Mouse (Mus musculus) adrenal gland, adult 8-10 months (tissue): ENCODE results near the gene Med7. TPM values are rescaled to one million over a fixed set of nuclear protein-coding genes. Genes with fewer than 3 reads are reported as not detected.
"Not testable (repeated sequence)": the region's sequence is repeated elsewhere in the genome, so short reads cannot be mapped to it uniquely, and the experiment has no call there.

Experiments used
- DNase-seq: peaks from one replicate; pipeline ENCODE4 v3.0.0; 2022
- total RNA-seq, 4 experiments: library from RNA; stranded (reverse); gene quantifications; 2 replicates each; pipeline ENCODE4 v1.2.4; 2022

Med7 gene
- 10 to 100 TPM; 37.9 to 40.6 (median 39.0) TPM for total RNA-seq

DNA sequence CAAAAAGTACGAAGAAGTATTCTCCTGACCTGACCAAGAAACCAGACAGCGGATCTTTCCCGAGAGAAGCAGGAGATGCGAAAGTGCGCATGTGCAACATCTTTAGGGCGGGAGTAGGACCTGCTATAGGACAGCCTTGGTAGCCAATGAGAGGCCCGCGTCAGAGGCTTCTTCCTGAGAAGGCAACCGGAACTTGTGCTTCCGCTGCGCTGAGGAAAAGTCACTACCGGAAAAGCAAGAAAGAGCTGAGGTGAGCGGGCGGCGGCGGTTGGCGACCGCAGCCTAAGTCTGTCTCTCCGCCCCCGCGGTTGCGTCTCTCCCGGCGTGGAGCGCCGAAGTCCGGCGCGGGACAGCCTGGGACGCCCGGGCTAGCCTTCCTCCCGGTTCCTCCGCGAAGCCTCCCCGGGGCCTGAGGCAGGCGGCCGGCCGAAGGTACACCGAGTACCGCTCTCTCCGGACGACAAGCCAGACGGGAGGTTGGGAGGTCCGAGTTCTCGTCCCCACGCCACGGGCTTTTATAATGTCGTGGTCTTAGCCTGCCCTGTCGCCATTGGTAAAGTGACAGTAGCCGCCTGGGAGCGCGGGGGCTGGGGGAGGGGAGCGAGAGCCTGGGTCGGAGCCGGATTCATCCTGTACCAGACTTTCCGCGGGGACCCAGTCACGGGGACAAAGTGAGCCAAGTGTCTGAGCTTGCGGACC is at the start of gene Med7:
TSS of gene Med7 (plus strand) at position 166 of the 699 bp plus-strand sequence.
- peak; percentile 96 for DNase-seq

DNA sequence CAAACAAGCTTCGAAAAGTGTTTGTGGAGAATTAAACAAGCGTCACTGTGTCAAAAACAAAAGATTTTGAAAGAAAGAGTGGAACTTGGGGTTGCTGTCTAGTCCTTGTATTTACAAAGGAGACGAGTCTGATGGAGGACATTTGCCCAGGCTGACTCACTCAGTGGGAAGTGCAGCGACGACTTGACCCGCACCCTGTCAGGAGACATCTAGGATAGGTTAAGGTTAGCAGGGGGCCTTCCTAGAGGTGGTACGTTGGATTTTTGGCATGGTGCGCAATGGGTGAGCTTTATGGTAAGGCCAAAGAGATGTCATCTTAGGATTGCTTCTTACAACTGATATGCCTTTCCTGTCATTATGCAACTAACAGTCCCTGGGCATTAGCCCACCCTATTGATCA is 49.7 kb upstream of the Med7 start:
- no peak for DNase-seq

DNA sequence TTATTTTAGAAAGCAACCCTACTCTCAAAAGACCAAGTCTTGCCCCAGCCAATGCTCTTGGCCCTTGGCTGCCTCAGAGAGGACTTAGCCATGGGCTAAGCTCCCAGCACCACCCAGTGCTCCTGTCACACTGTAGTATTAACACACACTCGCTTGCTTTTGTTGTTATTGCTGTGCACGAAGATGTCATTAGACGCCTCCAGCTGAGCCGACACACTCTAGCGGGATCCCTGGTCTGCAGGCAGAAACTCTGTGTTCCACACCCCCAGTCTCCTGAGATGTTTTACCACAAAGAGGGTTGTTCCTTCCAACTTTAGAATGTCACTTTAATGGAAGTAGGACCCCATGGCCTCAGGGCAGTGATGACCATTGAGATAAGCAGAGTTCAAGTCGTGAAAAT is 48.3 kb upstream of the Med7 start:
- DNase-seq: no peak

DNA sequence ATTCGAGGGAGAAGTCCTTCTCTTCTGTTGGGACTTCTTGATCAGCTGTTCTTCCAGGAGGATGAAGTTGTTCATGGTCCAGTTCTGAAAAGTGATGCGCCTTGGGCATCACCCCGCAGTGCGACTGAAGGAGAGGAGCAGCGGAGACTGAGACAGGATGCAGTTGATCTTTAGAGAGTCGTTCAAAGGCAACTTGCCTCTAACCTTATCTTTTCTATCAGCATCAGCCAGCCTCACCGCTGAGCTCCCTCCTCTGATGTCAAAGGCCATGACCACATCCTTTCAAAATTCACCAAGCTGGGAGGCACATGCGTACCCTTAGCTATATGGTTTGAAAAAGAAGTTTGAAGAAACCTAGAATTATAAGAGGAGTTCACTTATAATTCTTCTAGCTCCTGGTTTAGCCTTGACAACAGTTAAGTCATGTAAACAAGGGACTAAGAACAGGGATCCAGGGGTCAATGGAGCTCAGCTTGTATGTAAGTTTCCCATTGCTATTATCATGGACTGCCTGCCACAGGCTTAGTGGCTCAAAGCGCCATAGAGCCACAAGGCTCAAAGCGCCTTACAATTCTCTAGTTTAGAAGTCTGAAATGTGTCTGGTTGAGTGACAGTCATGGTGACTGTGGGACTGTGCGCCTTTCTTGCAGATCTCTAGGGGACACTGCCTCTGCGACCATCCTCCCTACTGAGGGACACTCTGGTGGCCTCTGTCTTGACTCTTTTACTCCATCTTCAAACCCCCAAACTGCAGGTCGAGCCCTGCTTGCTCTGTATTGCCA is 47.2 kb upstream of the Med7 start, which contains the start of gene Itk:
TSS of gene Itk (minus strand) at position 180 of the 782 bp plus-strand sequence.
- no peak for DNase-seq

DNA sequence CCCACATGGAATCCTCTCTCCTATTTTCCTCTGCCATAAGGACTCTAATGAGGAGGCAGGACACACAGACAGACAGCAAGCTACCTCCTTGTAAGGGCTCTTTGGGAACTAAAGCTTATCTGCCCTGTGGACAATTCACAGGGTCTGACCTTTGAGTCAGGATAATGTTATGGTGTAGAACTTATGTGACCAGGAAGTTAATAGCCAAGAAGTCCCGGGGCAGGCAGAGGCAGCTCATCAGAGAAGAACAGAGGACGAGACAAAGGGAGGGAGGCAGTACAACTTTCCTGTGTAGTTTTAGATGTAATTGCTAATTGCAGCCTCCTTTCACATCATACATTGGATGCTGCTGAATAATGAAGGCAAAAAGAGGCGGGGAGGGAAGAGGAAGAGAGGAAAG is 46.1 kb upstream of the Med7 start:
- DNase-seq: no peak

DNA sequence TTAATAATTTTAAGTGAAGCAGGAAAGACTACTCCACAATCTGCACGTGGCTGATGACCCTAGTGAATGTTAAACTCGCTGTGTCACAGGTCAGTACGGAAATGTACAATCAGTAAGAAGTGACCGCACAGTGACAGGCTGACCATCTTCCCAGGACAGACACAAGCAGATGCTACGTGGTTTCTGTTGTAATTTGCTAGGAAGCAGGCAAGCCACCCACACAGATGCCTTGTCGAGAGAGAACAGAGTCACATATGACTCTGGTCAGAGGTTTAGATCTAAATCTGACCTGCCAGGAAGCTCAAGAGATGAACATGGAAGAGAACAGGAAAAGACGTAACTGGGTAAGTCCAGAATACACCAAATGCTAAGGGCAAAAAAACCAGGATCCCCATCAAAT is 43.8 kb upstream of the Med7 start:
- DNase-seq: no peak

DNA sequence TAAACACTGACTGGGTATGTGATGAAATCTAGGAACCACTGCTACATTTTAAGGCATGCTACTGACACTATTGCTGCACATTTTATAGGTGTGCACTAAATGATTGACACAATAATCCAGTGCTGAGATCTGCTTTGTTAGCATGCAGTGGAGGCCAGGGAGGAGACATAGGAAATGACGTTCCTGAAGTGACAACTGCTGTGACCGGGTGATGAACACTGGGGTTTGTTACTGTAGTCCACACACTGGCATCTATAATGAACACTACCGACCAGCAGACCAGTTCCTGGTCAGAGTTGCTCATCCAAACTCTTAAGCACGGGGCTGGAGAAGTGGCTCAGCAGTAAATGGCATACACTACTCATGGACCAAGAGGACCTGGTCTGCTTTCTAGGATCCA is 43.3 kb upstream of the Med7 start:
- DNase-seq: no peak

DNA sequence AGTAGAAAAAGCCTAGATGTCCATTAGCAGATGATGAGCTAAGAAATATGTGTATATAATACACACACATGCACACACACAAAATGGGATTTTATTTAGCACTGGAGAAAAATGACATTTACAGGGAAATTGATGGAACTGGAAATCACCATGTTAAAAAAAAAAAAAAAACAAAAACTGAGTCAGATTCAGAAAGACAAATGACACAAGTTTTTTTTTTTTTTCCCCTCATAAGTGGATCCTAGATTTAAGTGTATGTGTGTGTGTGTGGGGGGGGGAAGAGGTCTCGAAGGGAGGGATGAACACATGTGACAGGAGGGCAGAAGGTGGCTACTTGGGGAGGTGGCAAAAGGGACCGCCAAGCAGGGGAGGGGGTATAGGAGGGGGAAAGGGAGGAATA is 41.6 kb upstream of the Med7 start:
- DNase-seq: no peak

DNA sequence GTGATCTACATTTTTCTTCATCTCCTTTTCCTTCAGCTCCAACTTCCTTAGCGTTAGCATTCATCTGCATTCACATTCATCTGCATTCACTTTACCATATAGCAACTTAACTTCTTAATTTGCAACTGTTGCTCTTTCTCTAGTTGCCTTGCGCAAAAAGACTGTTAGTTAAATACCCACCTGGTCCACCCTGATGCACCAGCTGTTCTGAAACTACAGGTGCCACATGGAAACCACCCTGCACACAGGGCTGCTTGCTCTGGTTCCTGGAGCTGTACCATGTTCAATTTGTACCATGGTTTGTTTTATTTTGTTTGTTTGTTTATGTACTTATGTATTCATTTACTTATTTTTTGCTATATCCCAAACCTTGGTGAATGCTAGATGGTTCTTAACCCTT is 41.0 kb upstream of the Med7 start:
- DNase-seq: no peak

DNA sequence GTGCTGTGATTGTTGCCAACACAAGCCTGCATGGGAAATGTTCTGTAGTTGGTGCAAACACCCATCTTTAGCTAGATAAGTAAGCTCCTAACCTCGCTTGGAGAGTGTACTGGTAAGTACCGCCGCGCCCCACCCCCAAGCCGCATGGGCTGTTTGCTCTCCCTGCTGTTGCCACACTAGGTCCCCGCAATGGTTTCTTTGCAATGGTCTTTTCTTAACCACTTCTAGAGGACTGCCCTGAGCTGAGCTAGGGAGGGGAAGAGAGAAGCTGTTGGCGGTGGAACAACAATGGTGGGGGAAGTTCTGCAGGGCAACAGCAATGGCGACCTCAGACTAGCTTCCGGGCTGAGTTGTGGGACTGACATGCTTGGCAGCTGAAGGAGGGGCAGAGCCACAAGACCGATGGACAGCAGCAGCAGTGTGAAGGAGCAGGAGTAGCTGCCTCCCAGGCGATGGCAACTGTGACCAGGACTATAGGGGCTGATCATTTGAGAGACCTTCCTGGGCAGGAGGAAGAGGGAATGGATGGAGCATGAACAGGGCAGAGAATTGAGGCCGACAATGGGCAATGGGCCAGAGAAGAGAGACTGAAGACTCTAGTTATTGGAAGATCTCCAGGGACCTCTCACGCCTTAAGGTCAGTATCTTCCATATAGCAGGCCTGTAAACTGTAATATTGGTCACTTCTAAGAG is 40.4 kb upstream of the Med7 start, which contains the start of gene Fam71b:
TSS of gene Fam71b (plus strand) at position 393 of the 693 bp plus-strand sequence.
- DNase-seq: no peak

DNA sequence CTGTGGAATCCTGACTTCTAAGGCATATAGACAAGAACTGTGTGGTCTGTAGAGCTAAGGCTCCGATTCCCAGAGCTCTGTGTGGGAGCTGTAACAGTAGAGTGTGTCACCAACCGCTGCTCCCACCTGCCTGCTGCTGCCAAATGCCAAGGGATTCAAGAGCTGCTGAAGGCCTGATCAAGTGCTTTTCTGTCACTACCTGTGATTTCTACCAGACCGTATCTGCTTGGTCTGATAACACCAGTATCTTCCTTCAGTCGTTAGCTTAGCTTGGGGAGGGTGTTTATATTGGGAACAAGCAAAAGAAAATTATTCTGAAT is 39.9 kb upstream of the Med7 start:
- DNase-seq: no peak

DNA sequence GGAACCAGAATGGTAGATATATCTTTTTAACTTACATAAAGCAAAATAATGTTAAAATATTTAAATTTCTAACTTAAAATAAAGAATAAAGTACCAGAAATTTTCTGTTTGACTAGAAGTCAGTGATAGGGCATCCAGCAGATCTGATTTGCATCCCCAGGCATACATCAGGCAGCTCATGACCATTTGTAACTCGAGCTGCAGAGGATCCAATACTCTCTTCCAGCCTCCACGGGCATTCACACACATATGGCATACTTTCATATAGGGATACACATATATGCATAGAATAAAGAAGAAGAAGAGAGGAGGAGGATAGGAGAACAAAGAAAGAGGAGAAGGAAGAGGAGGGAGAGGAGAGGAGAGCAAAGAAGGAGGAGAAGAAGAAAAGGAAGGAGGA is 38.8 kb upstream of the Med7 start:
- no peak for DNase-seq

DNA sequence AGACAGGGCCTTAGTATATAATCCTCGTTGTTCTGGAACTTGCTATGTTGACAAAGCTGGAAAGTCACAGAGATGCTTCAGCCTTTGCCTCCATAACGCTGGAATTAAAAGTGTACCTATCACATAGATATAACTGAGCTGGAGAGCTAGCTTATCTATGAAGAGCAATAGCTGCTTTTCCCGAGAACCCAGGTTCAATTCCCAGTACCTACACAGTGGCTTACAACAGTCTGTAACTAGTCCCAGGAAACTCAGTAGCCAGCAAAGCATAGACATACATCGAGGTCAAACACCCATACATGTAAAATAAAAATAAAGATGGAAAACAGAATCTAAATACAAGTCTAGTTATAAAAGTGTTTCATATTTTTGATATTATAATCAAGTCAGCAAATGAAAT is 38.3 kb upstream of the Med7 start:
- no peak for DNase-seq

DNA sequence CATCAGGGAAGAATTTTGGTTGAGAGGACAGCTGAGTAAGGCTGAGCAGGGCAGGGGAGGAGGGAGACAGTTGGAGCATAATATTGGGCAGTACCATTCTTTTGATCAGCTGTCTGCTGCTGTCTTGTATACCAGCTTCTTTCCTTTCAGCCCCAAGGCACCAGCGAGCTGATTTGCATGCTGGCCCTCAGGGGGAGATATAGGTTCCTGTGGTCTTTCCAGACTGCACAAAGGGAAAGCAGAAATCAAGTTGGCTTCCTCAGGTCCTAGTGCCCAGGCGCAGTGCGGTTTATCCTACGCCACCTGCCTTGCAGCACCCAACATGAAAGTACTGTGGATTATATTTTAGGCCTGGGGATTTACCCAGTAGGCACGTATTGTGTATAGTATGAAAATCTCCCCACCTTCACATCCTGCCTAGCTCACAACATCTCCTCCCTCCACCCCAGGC is 37.8 kb upstream of the Med7 start:
- DNase-seq: no peak

DNA sequence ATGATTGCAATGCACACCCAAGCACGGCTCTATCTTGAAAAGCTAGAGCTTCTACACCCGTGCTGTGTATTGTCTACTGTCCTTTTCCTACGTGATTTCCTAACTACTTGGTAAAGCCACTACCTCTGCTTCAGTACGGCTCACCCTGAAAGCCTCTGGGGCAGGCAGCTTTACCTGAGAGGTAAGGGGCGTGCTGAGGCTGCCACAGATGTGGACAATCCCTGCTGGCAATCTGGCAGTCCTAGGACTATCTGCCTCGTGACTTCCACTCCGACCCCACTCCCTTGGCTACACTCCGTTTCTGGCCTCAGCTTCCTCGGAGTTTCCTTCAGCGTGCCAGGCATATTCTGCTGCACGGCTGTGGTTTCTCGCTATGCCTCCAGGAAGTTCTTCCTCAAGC is 35.2 kb upstream of the Med7 start:
- no peak for DNase-seq

DNA sequence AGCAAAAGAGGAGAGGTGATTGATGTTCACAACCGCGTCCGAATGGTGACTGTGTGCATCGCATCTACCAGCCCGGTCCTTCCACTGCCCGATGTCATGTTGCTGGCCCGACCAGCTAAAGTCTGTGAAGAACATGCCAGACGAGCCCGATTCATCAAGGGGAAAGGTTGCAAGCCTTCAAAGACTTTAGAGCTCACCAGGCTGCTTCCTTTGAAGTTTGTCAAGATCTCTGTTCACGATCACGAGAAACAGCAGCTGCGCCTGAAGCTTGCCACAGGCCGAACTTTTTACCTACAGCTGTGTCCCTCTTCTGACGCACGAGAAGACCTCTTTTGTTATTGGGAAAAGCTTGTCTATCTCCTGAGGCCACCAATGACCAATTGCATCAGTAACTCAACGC is 31.7 kb upstream of the Med7 start:
- no peak for DNase-seq

DNA sequence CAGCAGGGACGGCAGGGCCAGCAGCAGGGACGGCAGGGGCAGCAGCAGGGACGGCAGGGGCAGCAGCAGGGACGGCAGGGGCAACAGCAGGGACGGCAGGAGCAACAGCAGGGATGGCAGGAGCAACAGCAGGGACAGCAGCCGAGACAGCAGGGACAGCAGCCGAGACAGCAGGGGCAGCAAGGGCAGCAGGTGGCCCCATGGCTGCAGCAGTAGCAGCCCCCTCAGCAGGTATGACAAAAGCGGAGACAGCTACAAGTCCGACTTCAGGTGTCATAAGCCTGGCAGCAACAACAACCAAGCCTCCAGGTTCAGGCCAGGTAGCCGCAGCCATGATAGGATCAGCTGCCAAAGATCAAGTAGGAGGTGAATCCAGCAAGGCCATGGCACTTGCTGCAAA is 30.0 kb upstream of the Med7 start:
- no peak for DNase-seq

DNA sequence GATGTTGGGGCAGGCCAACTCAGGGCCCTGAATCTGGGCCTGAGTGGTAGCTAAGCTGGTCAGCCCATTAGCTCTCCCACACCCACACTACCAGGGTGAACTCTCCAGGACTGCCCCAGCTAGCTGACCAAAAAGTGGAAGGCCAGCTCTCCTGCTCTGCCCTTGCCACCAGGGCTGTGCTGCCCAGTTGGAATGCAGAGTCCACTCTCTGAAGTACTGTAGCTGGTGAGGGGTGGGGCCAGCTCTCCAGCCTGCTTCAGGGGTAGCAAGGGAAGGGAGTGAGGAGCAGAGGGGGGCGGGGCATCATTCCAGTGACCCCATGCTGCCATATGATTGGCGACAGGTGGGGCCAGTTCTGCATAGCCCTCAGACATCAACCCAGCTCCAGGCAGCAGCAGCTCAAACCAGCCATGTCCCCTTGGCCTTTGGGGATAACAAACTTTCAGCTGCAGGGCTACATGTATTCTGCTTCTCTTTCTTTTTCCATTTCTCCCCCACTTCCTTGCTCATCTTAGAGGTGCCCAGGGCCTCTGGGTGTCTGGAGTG is 26.6 kb upstream of the Med7 start:
- DNase-seq: no peak

DNA sequence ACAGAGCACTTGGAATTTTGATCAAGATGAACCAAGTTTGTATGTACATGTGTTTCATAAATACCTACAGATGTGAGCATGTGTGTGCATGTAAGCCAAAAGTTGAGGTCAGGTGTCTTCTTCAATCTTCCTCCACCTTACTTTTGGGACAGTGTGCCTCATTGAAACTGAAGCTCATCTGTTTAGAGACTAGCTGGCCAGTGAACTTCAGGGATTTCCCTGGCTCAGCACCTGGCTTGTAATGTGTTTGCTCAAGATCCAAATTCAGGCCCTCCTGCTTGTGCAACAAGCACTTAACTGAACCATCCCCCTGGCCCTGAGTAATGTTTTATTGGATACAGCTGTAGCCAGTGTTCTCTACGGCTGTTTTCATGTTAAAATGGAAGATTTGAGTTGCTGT is 18.3 kb upstream of the Med7 start:
- no peak for DNase-seq

DNA sequence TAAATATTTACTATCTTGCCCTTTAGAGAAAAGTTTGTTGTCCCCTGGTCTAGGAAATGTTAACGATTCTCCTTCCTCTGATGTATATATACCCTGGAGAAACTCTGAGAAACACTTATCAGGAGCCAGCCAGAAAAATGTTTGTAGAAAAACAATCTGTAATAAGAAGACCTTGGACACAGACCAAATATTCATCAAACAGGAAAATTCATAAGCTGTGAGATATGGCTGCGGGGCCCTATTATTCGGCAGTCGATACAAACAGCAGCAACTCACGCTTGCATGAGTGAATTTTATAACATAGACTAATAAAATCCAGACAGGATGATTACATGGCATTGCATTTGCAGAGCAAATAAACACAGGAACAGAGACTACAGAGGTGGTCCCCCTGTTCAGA is 17.9 kb upstream of the Med7 start:
- DNase-seq: no peak

DNA sequence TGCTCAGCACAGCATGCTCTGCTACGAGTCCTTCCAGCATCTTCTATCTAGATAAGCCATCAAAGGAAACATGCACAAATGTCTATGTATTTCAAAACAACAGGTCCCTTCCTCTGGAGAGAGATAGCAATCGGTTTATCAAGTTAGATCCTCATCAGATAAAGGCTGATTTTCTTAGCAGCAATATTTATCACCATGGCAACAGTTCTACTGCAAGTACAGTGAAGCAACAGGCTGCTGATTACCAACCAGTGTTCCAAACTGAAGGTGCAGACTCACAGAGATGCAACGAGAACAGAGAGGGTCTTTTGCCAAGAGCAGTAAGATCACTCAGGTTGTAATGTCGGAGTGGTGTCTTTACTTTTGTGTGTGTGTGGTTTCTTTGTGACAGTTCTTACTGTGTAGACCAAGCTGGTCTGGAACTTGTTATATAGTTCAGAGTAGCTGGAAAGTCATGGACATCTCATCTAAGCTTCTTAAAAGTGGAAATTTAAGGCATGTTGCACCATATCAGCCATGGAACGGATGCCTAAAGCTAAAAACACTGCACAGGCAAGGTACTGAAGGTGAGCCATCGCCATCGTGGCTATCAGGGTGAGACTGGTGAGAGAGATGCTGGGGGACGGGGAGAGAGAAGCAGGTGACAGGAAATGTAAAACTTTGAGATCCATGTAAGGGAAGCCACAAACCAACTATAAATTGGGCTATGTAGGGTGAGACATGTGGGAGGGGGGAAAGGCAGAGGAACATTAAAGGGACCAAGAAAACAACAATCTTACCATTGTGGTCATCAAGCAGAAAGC is 15.4 kb upstream of the Med7 start:
- DNase-seq: no peak

DNA sequence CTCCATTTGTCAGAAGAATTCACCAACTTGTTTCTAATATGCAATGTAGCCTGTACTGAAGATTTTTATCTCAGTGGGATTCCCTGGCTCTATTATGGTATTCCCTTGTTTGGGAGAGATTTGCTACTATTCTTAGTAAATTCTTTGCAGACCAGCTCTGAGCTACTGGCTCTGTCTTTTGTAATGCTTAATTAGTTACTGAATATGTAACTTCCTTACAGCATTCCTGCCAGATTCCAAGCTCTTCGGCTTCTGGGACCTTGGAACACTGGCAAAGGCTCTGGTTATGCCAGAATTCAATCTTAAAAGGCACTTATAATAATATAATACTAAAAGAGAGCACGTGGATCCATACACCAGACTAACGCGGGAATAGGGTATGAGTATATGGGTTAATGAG is 8.6 kb upstream of the Med7 start:
- not testable (repeated sequence) for DNase-seq
